Mouse (Mus musculus) olfactory bulb, adult 2 months (tissue): ENCODE measurements around the gene Cfap69. TPM values are rescaled to one million over a fixed set of nuclear protein-coding genes. Genes with fewer than 3 reads are reported as not detected.

Experiments
- H3K27ac ChIP-seq: fragments of 200-500 bp; 2 replicates; pipeline ENCODE4 v1.5.1; 2012; ENCODE audit warnings: low read depth, low read length; ENCODE audit not compliant: insufficient read depth
- H3K4me1 ChIP-seq: fragments of 200-500 bp; 2 replicates; pipeline ENCODE4 v1.6.1; 2012; ENCODE audit warnings: low read length; ENCODE audit not compliant: control insufficient read depth, insufficient read depth
- H3K4me3 ChIP-seq: fragments of 200-500 bp; 2 replicates; pipeline ENCODE4 v1.5.1; 2012; ENCODE audit warnings: mild to moderate bottlenecking, low read depth, low read length, moderate library complexity; ENCODE audit not compliant: insufficient read depth
- CTCF ChIP-seq: fragments of 200-500 bp; IDR thresholded peaks from 2 replicates; pipeline ENCODE4 v1.5.1; 2012; ENCODE audit warnings: low read depth, mild to moderate bottlenecking, low read length, moderate library complexity; ENCODE audit not compliant: insufficient read depth
- POLR2A ChIP-seq: fragments of 200-500 bp; IDR thresholded peaks from 2 replicates; pipeline ENCODE4 v1.6.1; 2012; ENCODE audit warnings: mild to moderate bottlenecking, low read depth, low read length, moderate library complexity; ENCODE audit not compliant: insufficient read depth
- whole genome bisulfite sequencing: fragments of 180-500 bp; shearing (Covaris S2); methylation state at CpG from one replicate; pipeline ENCODE4 v1.1.7; 2018; 5-methylcytosine and 5-hydroxymethylcytosine counted together
- polyA plus RNA-seq: library from polyadenylated mRNA; stranded (reverse); fragments of >200 nt; gene quantifications from 2 replicates; pipeline ENCODE4 v1.2.4, GENCODE M21; 2012; ENCODE audit warnings: low replicate concordance; ENCODE audit not compliant: missing spikeins, insufficient read depth, insufficient read length

The Cfap69 gene
- polyA plus RNA-seq, 1 experiment = not detected

- no peak overlapping the region for H3K27ac ChIP-seq
- TF ChIP-seq CTCF (no peak), POLR2A (no peak)
- WGBS = 77% methylated on average over 3 of the region's 3 CpGs
- no peaks in the 10 kb centered on the region for H3K4me1 ChIP-seq
- H3K4me3 ChIP-seq = no peak overlapping the region
Measured at GRCm38 (mm10) chr5:5539771-5540170, 124.3 kb downstream of the Cfap69 start.

- H3K4me3 ChIP-seq = no peak overlapping the region
- no peaks in the 10 kb centered on the region for H3K4me1 ChIP-seq
- 92% methylated on average over 1 of the region's 1 CpGs for WGBS
- TF ChIP-seq POLR2A (no peak), CTCF (no peak)
- no peak overlapping the region for H3K27ac ChIP-seq
Measured at GRCm38 (mm10) chr5:5536131-5536530, 127.9 kb downstream of the Cfap69 start.

DNA sequence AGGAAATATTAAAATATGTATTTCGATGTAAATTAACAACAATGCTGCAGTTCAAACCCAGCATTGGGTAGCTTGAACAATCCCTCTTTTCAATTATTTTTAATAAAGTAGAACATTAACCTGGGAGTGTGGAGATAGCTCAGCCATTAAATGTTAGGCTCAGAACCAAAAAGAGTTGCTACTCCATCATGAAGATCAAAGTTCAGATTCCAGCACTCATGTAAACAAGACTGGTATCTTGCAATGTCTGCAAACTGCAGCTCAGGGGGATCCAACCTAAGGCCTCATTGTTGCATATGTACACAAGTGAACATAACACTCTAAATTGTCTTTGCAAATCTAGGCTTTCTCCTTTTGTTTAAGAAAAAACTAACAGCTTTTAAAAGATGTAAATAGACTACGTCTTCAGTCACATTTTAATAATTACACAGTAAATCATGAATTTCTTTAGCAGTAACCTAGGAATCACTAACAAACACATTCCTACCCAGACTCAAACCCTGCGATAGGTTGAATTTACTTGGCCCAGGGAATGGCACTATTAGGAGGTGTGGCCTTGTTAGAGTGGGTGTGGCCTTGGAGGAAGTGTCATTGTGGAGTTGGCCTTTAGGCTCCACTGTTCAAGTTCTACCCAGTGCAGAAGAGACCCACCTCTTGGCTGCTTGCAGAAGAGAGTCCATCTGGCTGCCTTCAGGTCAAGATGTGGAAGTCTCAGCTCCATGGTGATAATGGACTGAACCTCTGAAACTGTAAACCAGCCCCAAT, 130.2 kb downstream of the Cfap69 start:
- no peaks in the 10 kb centered on the region for H3K4me1 ChIP-seq
- no peak for TF ChIP-seq CTCF
- no peak for TF ChIP-seq POLR2A
- 89% methylated on average over 3 of the region's 3 CpGs for WGBS

More for the DNA sequence above, 130.2 kb downstream of the Cfap69 start:
- no peak overlapping the region for H3K27ac ChIP-seq
- no peak overlapping the region for H3K4me3 ChIP-seq

Other genes with a start within 250 kb of the Cfap69 start
- gene Cdk14, start 243.9 kb downstream of the Cfap69 start, polyA plus RNA-seq = 83.4 TPM in 1 of 2 replicates, not detected in the other
- not detected in 2 replicates for gene 1700015F17Rik, start 185.1 kb downstream of the Cfap69 start, polyA plus RNA-seq
- not detected in 2 replicates for gene Cldn12, start 149.3 kb downstream of the Cfap69 start, polyA plus RNA-seq
- not detected in 2 replicates for gene Gtpbp10, start 104.7 kb downstream of the Cfap69 start, polyA plus RNA-seq
- not detected in 2 replicates for gene Gm8773, start 90.4 kb downstream of the Cfap69 start, polyA plus RNA-seq
- not detected in 2 replicates for gene Steap2, start 30.3 kb upstream of the Cfap69 start, polyA plus RNA-seq
- not detected in 2 replicates for gene Steap1, start 85.1 kb upstream of the Cfap69 start, polyA plus RNA-seq